Mouse (Mus musculus) layer of hippocampus, postnatal 14 days (tissue): ENCODE measurements around the gene Il9. TPM values are rescaled to one million over a fixed set of nuclear protein-coding genes. Genes with fewer than 3 reads are reported as not detected.

Source experiments
- total RNA-seq, 2 experiments: library from RNA; stranded (reverse); gene quantifications; 2 replicates each; pipeline ENCODE4 v1.2.3; 2021

Il9 gene
- total RNA-seq, 2 experiments from 2014 or later: not detected

Other genes starting within 250 kb of the Il9 start
- not detected for gene Neurog1, start 230.1 kb downstream of the Il9 start, total RNA-seq
- gene Cxcl14, start 185.7 kb downstream of the Il9 start, total RNA-seq: 100 to 1,000 TPM in 1 of 2 experiments, 10 to 100 TPM in 1; 98.6 to 114 TPM
- gene Gm3045, start 55.7 kb downstream of the Il9 start, total RNA-seq: not detected
- under 1 TPM in 1 of 2 experiments, not detected in 1; 0.12 TPM for gene Slc25a48, start 43.9 kb downstream of the Il9 start, total RNA-seq
- gene Fbxl21, start 40.2 kb upstream of the Il9 start, total RNA-seq: 1 to 10 TPM; 4.3 to 5.7 TPM
- gene Lect2, start 66.3 kb upstream of the Il9 start, total RNA-seq: not detected
- gene Tgfbi, start 127.3 kb upstream of the Il9 start, total RNA-seq: 1 to 10 TPM; 3.3 to 4.7 TPM
- 10 to 100 TPM; 26.5 to 28.7 TPM for gene Smad5, start 220.8 kb upstream of the Il9 start, total RNA-seq